ENCODE assay signal across 17 mouse cellular contexts in genomic region chr19:17152461-17152860, GRCm38 (mm10).
"Had no signal": no experiment of that assay in that cellular context is flagged by ENCODE, and none has a peak within 500 bp of the region (broad histone marks: within the 10 kb centered on the region; RNA-seq: fewer than 3 reads in every experiment).

No protein-coding gene starts in this region.

- H3K27ac ChIP-seq: kidney, embryonic 15.5 days; limb, embryonic 12.5 days; limb, embryonic 15.5 days; liver, embryonic 14.5 days; lung, embryonic 15.5 days; midbrain, embryonic 13.5 days had no signal

- H3K27me3 ChIP-seq: kidney, embryonic 15.5 days; limb, embryonic 12.5 days; limb, embryonic 15.5 days; lung, embryonic 15.5 days; midbrain, embryonic 13.5 days had no signal

- H3K9ac ChIP-seq: kidney, embryonic 15.5 days; limb, embryonic 12.5 days; limb, embryonic 15.5 days; liver, embryonic 14.5 days; liver, postnatal 0 days; lung, embryonic 15.5 days; midbrain, embryonic 13.5 days had no signal

- ATAC-seq: liver, postnatal 0 days; midbrain, embryonic 13.5 days; midbrain, embryonic 16.5 days had no signal

- H3K4me2 ChIP-seq: kidney, embryonic 15.5 days; limb, embryonic 12.5 days; limb, embryonic 15.5 days; liver, embryonic 11.5 days; lung, embryonic 15.5 days; midbrain, embryonic 13.5 days had no signal

- H3K36me3 ChIP-seq: kidney, embryonic 15.5 days; limb, embryonic 12.5 days; limb, embryonic 15.5 days; lung, embryonic 15.5 days; midbrain, embryonic 13.5 days had no signal

- H3K4me1 ChIP-seq: kidney, embryonic 15.5 days; limb, embryonic 12.5 days; limb, embryonic 15.5 days; lung, embryonic 15.5 days had no signal

- DNase-seq: kidney, adult 8-10 months; kidney, postnatal 10 days; kidney, postnatal 4 days; left cerebral cortex, postnatal 4 days; liver, postnatal 0 days; lung, postnatal 10 days; lung, postnatal 36 days; thymus, adult 18-20 months; thymus, postnatal 36 days had no signal

- H3K9me3 ChIP-seq: kidney, embryonic 15.5 days; limb, embryonic 12.5 days; limb, embryonic 15.5 days; lung, embryonic 15.5 days; midbrain, embryonic 13.5 days had no signal

- H3K4me3 ChIP-seq: kidney, embryonic 15.5 days; limb, embryonic 12.5 days; limb, embryonic 15.5 days; lung, embryonic 15.5 days; midbrain, embryonic 13.5 days had no signal
